Mouse (Mus musculus): ENCODE data around the gene Sh3rf3. TPM values are rescaled to one million over a fixed set of nuclear protein-coding genes. Genes with fewer than 3 reads are reported as not detected.

The Sh3rf3 gene
- polyA plus RNA-seq, 2 experiments = not detected

GRCm38 (mm10) chr10:58814486-58814885, 1.3 kb downstream of the Sh3rf3 start:
- WGBS (ENCODE audit: insufficient replicate concordance) = 51% methylated on average over 7 of the region's 7 CpGs
- no peaks in the 10 kb centered on the region for H3K36me3 ChIP-seq (replicated peaks; ENCODE audit: control insufficient read depth, insufficient read depth, low read depth)
- H3K27ac ChIP-seq = no peak overlapping the region
- DNase-seq (ENCODE audit: low read depth in 3 of 3, low spot score in 3 of 3) (no peak), ATAC-seq (ENCODE audit: insufficient read depth) (no peak)
- TF ChIP-seq EP300 (IDR thresholded peaks at IDR 0.05; ENCODE audit: low read depth) = no peak
- TF ChIP-seq CTCF (IDR thresholded peaks at IDR 0.05; ENCODE audit: low read depth) = no peak
- H3K4me1 ChIP-seq (replicated peaks; ENCODE audit: control insufficient read depth in 2 of 2, insufficient read depth in 2 of 2, low read length in 1 of 2) = no peaks in the 10 kb centered on the region
- no peaks in the 10 kb centered on the region for H3K9me3 ChIP-seq (ENCODE audit: control insufficient read depth, low read length)
- no peak overlapping the region for H3K4me2 ChIP-seq (ENCODE audit: low read depth)
- peaks cover 27% of the 10 kb centered on the region for H3K27me3 ChIP-seq (ENCODE audit: control insufficient read depth, insufficient read depth, low read length)
- H3K9ac ChIP-seq (replicated peaks) = no peak overlapping the region
- no peak overlapping the region for H3K4me3 ChIP-seq (ENCODE audit: insufficient read depth in 1 of 2, low read depth in 2 of 2, low read length in 2 of 2)

- no peak overlapping the region for H3K27ac ChIP-seq
- no peak overlapping the region for H3K4me3 ChIP-seq (ENCODE audit: insufficient read depth in 1 of 2, low read depth in 2 of 2, low read length in 2 of 2)
- 55% methylated on average over 7 of the region's 7 CpGs for WGBS (ENCODE audit: insufficient replicate concordance)
- no peaks in the 10 kb centered on the region for H3K9me3 ChIP-seq (ENCODE audit: control insufficient read depth, low read length)
- TF ChIP-seq EP300 (IDR thresholded peaks at IDR 0.05; ENCODE audit: low read depth) = no peak
- TF ChIP-seq CTCF (IDR thresholded peaks at IDR 0.05; ENCODE audit: low read depth) = no peak
- no peaks in the 10 kb centered on the region for H3K36me3 ChIP-seq (replicated peaks; ENCODE audit: control insufficient read depth, insufficient read depth, low read depth)
- no peak overlapping the region for H3K4me2 ChIP-seq (ENCODE audit: low read depth)
- no peaks in the 10 kb centered on the region for H3K4me1 ChIP-seq (replicated peaks; ENCODE audit: control insufficient read depth in 2 of 2, insufficient read depth in 2 of 2, low read length in 1 of 2)
- no peaks in the 10 kb centered on the region for H3K27me3 ChIP-seq (ENCODE audit: control insufficient read depth, insufficient read depth, low read length)
- ATAC-seq (ENCODE audit: insufficient read depth) (no peak), DNase-seq (ENCODE audit: low read depth in 3 of 3, low spot score in 3 of 3) (no peak)
- no peak overlapping the region for H3K9ac ChIP-seq (replicated peaks)
Measured at GRCm38 (mm10) chr10:58824016-58824568, 10.9 kb downstream of the Sh3rf3 start.

GRCm38 (mm10) chr10:58829251-58830111, 16.3 kb downstream of the Sh3rf3 start:
- ATAC-seq (ENCODE audit: insufficient read depth) (no peak), DNase-seq (ENCODE audit: low read depth in 3 of 3, low spot score in 3 of 3) (no peak)
- TF ChIP-seq EP300 (IDR thresholded peaks at IDR 0.05; ENCODE audit: low read depth) (no peak), CTCF (IDR thresholded peaks at IDR 0.05; ENCODE audit: low read depth) (no peak)
- WGBS (ENCODE audit: insufficient replicate concordance) = 68% methylated on average over 11 of the region's 11 CpGs
- Histone ChIP-seq H3K4me1 (replicated peaks; ENCODE audit: control insufficient read depth in 2 of 2, insufficient read depth in 2 of 2, low read length in 1 of 2) (no peaks in the 10 kb centered on the region), H3K9me3 (ENCODE audit: control insufficient read depth, low read length) (no peaks in the 10 kb centered on the region), H3K4me2 (ENCODE audit: low read depth) (no peak overlapping the region), H3K36me3 (replicated peaks; ENCODE audit: control insufficient read depth, insufficient read depth, low read depth) (no peaks in the 10 kb centered on the region), H3K4me3 (ENCODE audit: insufficient read depth in 1 of 2, low read depth in 2 of 2, low read length in 2 of 2) (no peak overlapping the region), H3K9ac (replicated peaks) (no peak overlapping the region), H3K27me3 (ENCODE audit: control insufficient read depth, insufficient read depth, low read length) (no peaks in the 10 kb centered on the region), H3K27ac (no peak overlapping the region)

- WGBS (ENCODE audit: insufficient replicate concordance) = 53% methylated on average over 3 of the region's 3 CpGs
- no peak overlapping the region for H3K9ac ChIP-seq (replicated peaks)
- H3K9me3 ChIP-seq (ENCODE audit: control insufficient read depth, low read length) = no peaks in the 10 kb centered on the region
- DNase-seq (ENCODE audit: low read depth in 3 of 3, low spot score in 3 of 3) = no peak
- no peak for ATAC-seq (ENCODE audit: insufficient read depth)
- no peak overlapping the region for H3K27ac ChIP-seq
- no peak overlapping the region for H3K4me2 ChIP-seq (ENCODE audit: low read depth)
- H3K4me1 ChIP-seq (replicated peaks; ENCODE audit: control insufficient read depth in 2 of 2, insufficient read depth in 2 of 2, low read length in 1 of 2) = no peaks in the 10 kb centered on the region
- H3K27me3 ChIP-seq (ENCODE audit: control insufficient read depth, insufficient read depth, low read length) = no peaks in the 10 kb centered on the region
- no peak overlapping the region for H3K4me3 ChIP-seq (ENCODE audit: insufficient read depth in 1 of 2, low read depth in 2 of 2, low read length in 2 of 2)
- no peak for TF ChIP-seq EP300 (IDR thresholded peaks at IDR 0.05; ENCODE audit: low read depth)
- TF ChIP-seq CTCF (IDR thresholded peaks at IDR 0.05; ENCODE audit: low read depth) = no peak
- H3K36me3 ChIP-seq (replicated peaks; ENCODE audit: control insufficient read depth, insufficient read depth, low read depth) = no peaks in the 10 kb centered on the region
Measured at GRCm38 (mm10) chr10:58833146-58833545, 20.0 kb downstream of the Sh3rf3 start.

- no peak for ATAC-seq (ENCODE audit: insufficient read depth)
- no peak overlapping the region for H3K4me2 ChIP-seq (ENCODE audit: low read depth)
Measured at GRCm38 (mm10) chr10:58833741-58834178, 20.6 kb downstream of the Sh3rf3 start.

More at GRCm38 (mm10) chr10:58833741-58834178, 20.6 kb downstream of the Sh3rf3 start:
- no peak for DNase-seq (ENCODE audit: low read depth in 3 of 3, low spot score in 3 of 3)
- H3K4me1 ChIP-seq (replicated peaks; ENCODE audit: control insufficient read depth in 2 of 2, insufficient read depth in 2 of 2, low read length in 1 of 2) = no peaks in the 10 kb centered on the region
- H3K4me3 ChIP-seq (ENCODE audit: insufficient read depth in 1 of 2, low read depth in 2 of 2, low read length in 2 of 2) = no peak overlapping the region
- H3K36me3 ChIP-seq (replicated peaks; ENCODE audit: control insufficient read depth, insufficient read depth, low read depth) = no peaks in the 10 kb centered on the region
- H3K9me3 ChIP-seq (ENCODE audit: control insufficient read depth, low read length) = no peaks in the 10 kb centered on the region
- no peak overlapping the region for H3K9ac ChIP-seq (replicated peaks)
- no peak overlapping the region for H3K27ac ChIP-seq
- TF ChIP-seq CTCF (IDR thresholded peaks at IDR 0.05; ENCODE audit: low read depth) (no peak), EP300 (IDR thresholded peaks at IDR 0.05; ENCODE audit: low read depth) (no peak)
- WGBS (ENCODE audit: insufficient replicate concordance) = 63% methylated on average over 13 of the region's 13 CpGs
- no peaks in the 10 kb centered on the region for H3K27me3 ChIP-seq (ENCODE audit: control insufficient read depth, insufficient read depth, low read length)

Data from liver, embryonic 14.5 days (tissue).